Comparison of ENCODE assay signal across 11 mouse cellular contexts in genomic region chr4:58867242-58867641, GRCm38 (mm10). TPM values are rescaled to one million over a fixed set of nuclear protein-coding genes. Genes with fewer than 3 reads are reported as not detected.
A peak's percentile ranks its signal among the peaks of the same experiment; 100 is the strongest.
DNase-seq lines count a peak whose midpoint lies in the region; ATAC-seq and TF ChIP-seq lines count a peak whose summit lies in the region.
"Had no signal": no experiment of that assay in that cellular context is flagged by ENCODE, and none has a peak within 500 bp of the region (broad histone marks: within the 10 kb centered on the region; RNA-seq: fewer than 3 reads in every experiment).

No protein-coding gene starts in this region.

- no peaks in the 10 kb centered on the region for H3K4me1 ChIP-seq in midbrain, embryonic 13.5 days (replicated peaks)
- H3K4me1 ChIP-seq: heart, embryonic 13.5 days; neural tube, embryonic 12.5 days had no signal

- 0 out of 2 replicates have a peak, but pooled peaks cover under 1% of the 10 kb centered on the region for H3K36me3 ChIP-seq in midbrain, embryonic 13.5 days

- H3K4me3 ChIP-seq in midbrain, embryonic 13.5 days (replicated peaks) = no peak overlapping the region
- H3K4me3 ChIP-seq: heart, embryonic 13.5 days; neural tube, embryonic 12.5 days had no signal

- DNase-seq in layer of hippocampus, adult 18-20 months (ENCODE audit: low spot score in 2 of 2) = peak; percentile 34 to 67
- DNase-seq in layer of hippocampus, postnatal 10 days (ENCODE audit: low spot score in 2 of 2) = no peak
- DNase-seq in MEL-GATA-1-ER (ENCODE audit: extremely low read depth, low read depth) = peak; percentile 4
- DNase-seq in brain, embryonic 14.5 days (ENCODE audit: low read depth) = peak; percentile 42
- DNase-seq in induced T-regulatory cell, adult 2 months (ENCODE audit: low read depth) = peak; percentile 13
- no peak for DNase-seq in frontal cortex, postnatal 10 days (ENCODE audit: low spot score in 2 of 2)
- DNase-seq in embryo, embryonic 10 days (ENCODE audit: low spot score) = no peak
- DNase-seq: liver had no signal

- TF ChIP-seq POLR2A in brain, embryonic 14.5 days (IDR thresholded peaks at IDR 0.05; ENCODE audit: borderline replicate concordance, extremely low read depth, insufficient read depth, insufficient read length, poor library complexity, severe bottlenecking) = no peak

- H3K4me2 ChIP-seq in midbrain, embryonic 13.5 days (replicated peaks) = no peak overlapping the region
- H3K4me2 ChIP-seq: heart, embryonic 13.5 days; neural tube, embryonic 12.5 days had no signal

- H3K27me3 ChIP-seq in midbrain, embryonic 13.5 days = no peaks in the 10 kb centered on the region
- H3K27me3 ChIP-seq: heart, embryonic 13.5 days; neural tube, embryonic 12.5 days had no signal

- H3K9me3 ChIP-seq in midbrain, embryonic 13.5 days = no peaks in the 10 kb centered on the region
- H3K9me3 ChIP-seq: heart, embryonic 13.5 days; neural tube, embryonic 12.5 days had no signal

- H3K9ac ChIP-seq in midbrain, embryonic 13.5 days (replicated peaks) = no peak overlapping the region
- H3K9ac ChIP-seq: heart, embryonic 13.5 days; neural tube, embryonic 12.5 days had no signal

- 95% methylated on average over 6 of the region's 6 CpGs for WGBS in midbrain, embryonic 13.5 days

- TF ChIP-seq CTCF in brain, embryonic 14.5 days (IDR thresholded peaks at IDR 0.05; ENCODE audit: borderline replicate concordance, extremely low read depth, insufficient read depth, insufficient read length) = no peak

- H3K27ac ChIP-seq in midbrain, embryonic 13.5 days = no peak overlapping the region
- H3K27ac ChIP-seq: heart, embryonic 13.5 days; neural tube, embryonic 12.5 days had no signal

- no peak for ATAC-seq in midbrain, embryonic 13.5 days

RNA-seq across cellular contexts. Expression of gene Ecpas, which starts 45.3 kb away (rescaled TPM):
- total RNA-seq in layer of hippocampus, adult 18-20 months (2021) = 100 to 1,000 TPM; 119 to 120 TPM
- 100 to 1,000 TPM; 136 to 153 TPM for total RNA-seq in layer of hippocampus, postnatal 10 days (2021)
- 21.4 and 32.2 TPM in 2 replicates for polyA plus RNA-seq in brain, embryonic 14.5 days (2012; rRNA removed)
- polyA plus RNA-seq in midbrain, embryonic 13.5 days (2015; fragmentation: Nextera tagmentation; extraction: Ambion mirVana) = 30.7 and 32.0 TPM in 2 replicates

Comparison
In these comparisons a context has a peak if more than half of its experiments do, and no peak if none do; other contexts are left out.
1. DNase-seq: peak in layer of hippocampus, adult 18-20 months (2 of 2), MEL-GATA-1-ER (single experiment), brain, embryonic 14.5 days (single experiment) and induced T-regulatory cell, adult 2 months (single experiment); none in layer of hippocampus, postnatal 10 days (0 of 2), frontal cortex, postnatal 10 days (0 of 2) and embryo, embryonic 10 days (single experiment).